Mouse (Mus musculus) layer of hippocampus, postnatal 14 days (tissue): Measurements from ENCODE around the gene Iqsec1. TPM values are rescaled to one million over a fixed set of nuclear protein-coding genes. Genes with fewer than 3 reads are reported as not detected.

Source experiments
- DNase-seq, 2 experiments: peaks; one replicate each; pipeline ENCODE4 v3.0.0; 2021 to 2022; ENCODE audit warnings: low spot score in 2 of 2, mixed read lengths in 1 of 2
- total RNA-seq, 2 experiments: library from RNA; stranded (reverse); gene quantifications; 2 replicates each; pipeline ENCODE4 v1.2.3; 2021

The Iqsec1 gene
- total RNA-seq, 2 experiments from 2014 or later = 220 to 234 TPM

GRCm38 (mm10) chr6:90755613-90755941 lies 232.9 kb downstream of the Iqsec1 start:
- no peak for DNase-seq

- no peak for DNase-seq
Observed at GRCm38 (mm10) chr6:90754927-90755612, 233.4 kb downstream of the Iqsec1 start.

- DNase-seq = no peak
Observed at GRCm38 (mm10) chr6:90754093-90754492, 234.4 kb downstream of the Iqsec1 start.

- DNase-seq = no peak
Observed at GRCm38 (mm10) chr6:90753656-90754055, 234.8 kb downstream of the Iqsec1 start.

GRCm38 (mm10) chr6:90751624-90752023 lies 236.9 kb downstream of the Iqsec1 start:
- no peak for DNase-seq

GRCm38 (mm10) chr6:90750091-90750490 lies 238.4 kb downstream of the Iqsec1 start:
- no peak for DNase-seq

- DNase-seq = no peak
Observed at GRCm38 (mm10) chr6:90749414-90749937, 239.0 kb downstream of the Iqsec1 start.

GRCm38 (mm10) chr6:90748976-90749375 lies 239.5 kb downstream of the Iqsec1 start:
- no peak for DNase-seq

GRCm38 (mm10) chr6:90746331-90746864 lies 242.1 kb downstream of the Iqsec1 start:
- no peak for DNase-seq

GRCm38 (mm10) chr6:90745401-90746198 lies 242.9 kb downstream of the Iqsec1 start:
- no peak for DNase-seq

GRCm38 (mm10) chr6:90742453-90742852 lies 246.0 kb downstream of the Iqsec1 start:
- DNase-seq = no peak

- no peak for DNase-seq
Observed at GRCm38 (mm10) chr6:90741717-90742116, 246.8 kb downstream of the Iqsec1 start.

GRCm38 (mm10) chr6:90741056-90741420 lies 247.4 kb downstream of the Iqsec1 start:
- DNase-seq = no peak

GRCm38 (mm10) chr6:90740348-90741055 lies 248.0 kb downstream of the Iqsec1 start:
- DNase-seq = no peak

GRCm38 (mm10) chr6:90737376-90737775 lies 251.1 kb downstream of the Iqsec1 start:
- peak; percentile 89 to 91 for DNase-seq

- DNase-seq = peak in 1 of 2 experiments; percentile 31
Observed at GRCm38 (mm10) chr6:90736691-90737245, 251.7 kb downstream of the Iqsec1 start.

GRCm38 (mm10) chr6:90736074-90736672 lies 252.3 kb downstream of the Iqsec1 start:
- peak in 1 of 2 experiments; percentile 31 for DNase-seq

- no peak for DNase-seq
Observed at GRCm38 (mm10) chr6:90735396-90736036, 253.0 kb downstream of the Iqsec1 start.

- no peak for DNase-seq
Observed at GRCm38 (mm10) chr6:90734806-90735205, 253.7 kb downstream of the Iqsec1 start.

- DNase-seq = no peak
Observed at GRCm38 (mm10) chr6:90731327-90731726, 257.2 kb downstream of the Iqsec1 start.
